Mouse (Mus musculus): ENCODE measurements around the gene Lrch2. TPM values are rescaled to one million over a fixed set of nuclear protein-coding genes. Genes with fewer than 3 reads are reported as not detected.
"Not testable (repeated sequence)": the region's sequence is repeated elsewhere in the genome, so short reads cannot be mapped to it uniquely, and the experiment has no call there.

Gene Lrch2
- 12.7 and 12.9 TPM in 2 replicates for polyA plus RNA-seq (2015; fragmentation: Nextera tagmentation; extraction: Ambion mirVana)

- ATAC-seq (ENCODE audit: low read depth) = peak; percentile 94
- 19% methylated on average over 35 of the region's 50 CpGs for whole genome bisulfite sequencing
- H3K36me3 ChIP-seq = no peaks in the 10 kb centered on the region
Measured at GRCm38 (mm10) chrX:147553421-147554201, at the start of gene Lrch2. Gene Lrch2, minus strand, starts transcription at chrX:147554081.

GRCm38 (mm10) chrX:147540934-147541870, 12.7 kb downstream of the Lrch2 start:
- H3K4me2 ChIP-seq = no peak overlapping the region
- H3K27ac ChIP-seq (replicated peaks) = no peak overlapping the region
- no peaks in the 10 kb centered on the region for H3K36me3 ChIP-seq
- H3K27me3 ChIP-seq = no peaks in the 10 kb centered on the region
- no peak overlapping the region for H3K4me3 ChIP-seq
- no peaks in the 10 kb centered on the region for H3K4me1 ChIP-seq (replicated peaks)
- WGBS = 62% methylated on average over 11 of the region's 11 CpGs
- ATAC-seq (ENCODE audit: low read depth) = 0 out of 2 replicates have a peak, but pooled peaks have one; percentile 19
- no peak overlapping the region for H3K9ac ChIP-seq
- H3K9me3 ChIP-seq = no peaks in the 10 kb centered on the region

More at GRCm38 (mm10) chrX:147553421-147554201, at the start of gene Lrch2:
- Histone ChIP-seq H3K9me3 (no peaks in the 10 kb centered on the region), H3K9ac (peak within 1 kb of the TSS; percentile 82), H3K4me1 (replicated peaks) (peaks cover 11% of the 10 kb centered on the region), H3K4me2 (peak within 1 kb of the TSS; percentile 55), H3K27ac (replicated peaks) (peak within 1 kb of the TSS; percentile 94), H3K4me3 (peak within 1 kb of the TSS; percentile 62), H3K27me3 (no peaks in the 10 kb centered on the region)

DNA sequence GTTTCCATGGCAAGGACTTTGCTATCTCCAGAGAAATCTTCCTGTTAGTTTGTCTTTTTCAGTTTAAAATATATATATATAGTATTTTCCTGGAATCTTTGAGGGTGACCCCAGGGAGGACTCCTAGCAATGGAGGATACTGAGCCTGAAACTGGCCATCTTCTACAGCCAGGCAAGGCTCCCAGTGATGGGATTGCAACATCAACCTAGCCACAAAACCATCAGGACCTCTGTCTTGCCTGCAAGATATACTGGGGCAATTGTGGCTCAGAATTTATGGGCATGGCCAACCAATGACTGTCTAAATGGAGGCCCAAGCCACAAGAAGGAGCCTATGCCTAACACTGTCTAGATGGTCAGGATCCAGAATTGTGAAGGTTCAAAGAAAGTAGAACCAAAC, 15.5 kb downstream of the Lrch2 start:
- no peak overlapping the region for H3K4me3 ChIP-seq
- H3K4me2 ChIP-seq = no peak overlapping the region
- no peak overlapping the region for H3K9ac ChIP-seq
- H3K4me1 ChIP-seq (replicated peaks) = no peaks in the 10 kb centered on the region
- no peaks in the 10 kb centered on the region for H3K9me3 ChIP-seq
- ATAC-seq (ENCODE audit: low read depth) = no peak
- H3K27me3 ChIP-seq = no peaks in the 10 kb centered on the region
- no peak overlapping the region for H3K27ac ChIP-seq (replicated peaks)
- no peaks in the 10 kb centered on the region for H3K36me3 ChIP-seq

GRCm38 (mm10) chrX:147537117-147537516, 16.8 kb downstream of the Lrch2 start:
- not testable (repeated sequence) for H3K4me1 ChIP-seq (replicated peaks); H3K27me3 ChIP-seq; H3K4me3 ChIP-seq; H3K27ac ChIP-seq (replicated peaks); H3K36me3 ChIP-seq; H3K9ac ChIP-seq; H3K4me2 ChIP-seq; H3K9me3 ChIP-seq; ATAC-seq (ENCODE audit: low read depth)
- WGBS = 74% methylated on average over 3 of the region's 3 CpGs

- Histone ChIP-seq H3K36me3 (no peaks in the 10 kb centered on the region), H3K4me3 (no peak overlapping the region), H3K9ac (no peak overlapping the region), H3K9me3 (no peaks in the 10 kb centered on the region), H3K4me2 (no peak overlapping the region), H3K4me1 (replicated peaks) (no peaks in the 10 kb centered on the region), H3K27ac (replicated peaks) (no peak overlapping the region), H3K27me3 (no peaks in the 10 kb centered on the region)
- WGBS = 75% methylated on average over 2 of the region's 2 CpGs
- ATAC-seq (ENCODE audit: low read depth) = no peak
Measured at GRCm38 (mm10) chrX:147535616-147536015, 18.3 kb downstream of the Lrch2 start.

GRCm38 (mm10) chrX:147531675-147532074, 22.2 kb downstream of the Lrch2 start:
- H3K4me3 ChIP-seq = no peak overlapping the region
- no peaks in the 10 kb centered on the region for H3K4me1 ChIP-seq (replicated peaks)
- no peaks in the 10 kb centered on the region for H3K27me3 ChIP-seq
- ATAC-seq (ENCODE audit: low read depth) = no peak
- 46% methylated on average over 4 of the region's 4 CpGs for WGBS
- no peak overlapping the region for H3K4me2 ChIP-seq
- H3K27ac ChIP-seq (replicated peaks) = no peak overlapping the region
- H3K9ac ChIP-seq = no peak overlapping the region
- H3K9me3 ChIP-seq = no peaks in the 10 kb centered on the region
- no peaks in the 10 kb centered on the region for H3K36me3 ChIP-seq

DNA sequence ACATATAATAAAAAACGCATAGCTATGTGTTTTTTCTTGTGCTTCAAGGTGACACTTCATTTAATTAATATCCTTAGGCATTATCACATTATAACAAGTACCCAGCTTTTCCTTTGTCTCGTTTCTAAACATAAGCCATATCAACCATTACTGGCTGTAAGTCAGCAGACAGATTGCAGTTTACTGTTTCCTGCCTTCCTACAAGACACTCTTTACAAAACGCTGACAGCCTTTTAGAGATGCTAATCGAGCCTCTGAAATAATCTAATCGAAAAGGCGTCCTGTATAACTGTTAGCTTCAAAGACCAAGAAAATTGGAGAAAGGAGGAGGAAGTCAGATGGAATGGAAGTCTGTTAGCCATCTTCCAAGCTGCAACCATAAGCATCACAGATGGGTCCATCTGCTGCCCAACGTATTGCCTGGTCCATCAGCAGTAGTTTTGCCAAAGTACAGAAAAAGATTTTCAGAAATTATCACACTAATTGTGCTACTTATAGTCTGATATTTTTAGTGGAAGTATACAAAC, 26.2 kb downstream of the Lrch2 start:
- Histone ChIP-seq H3K9ac (no peak overlapping the region), H3K27ac (replicated peaks) (no peak overlapping the region), H3K4me1 (replicated peaks) (no peaks in the 10 kb centered on the region), H3K36me3 (no peaks in the 10 kb centered on the region), H3K4me3 (no peak overlapping the region), H3K9me3 (no peaks in the 10 kb centered on the region), H3K27me3 (no peaks in the 10 kb centered on the region), H3K4me2 (no peak overlapping the region)
- whole genome bisulfite sequencing = 58% methylated on average over 7 of the region's 7 CpGs
- no peak for ATAC-seq (ENCODE audit: low read depth)

DNA sequence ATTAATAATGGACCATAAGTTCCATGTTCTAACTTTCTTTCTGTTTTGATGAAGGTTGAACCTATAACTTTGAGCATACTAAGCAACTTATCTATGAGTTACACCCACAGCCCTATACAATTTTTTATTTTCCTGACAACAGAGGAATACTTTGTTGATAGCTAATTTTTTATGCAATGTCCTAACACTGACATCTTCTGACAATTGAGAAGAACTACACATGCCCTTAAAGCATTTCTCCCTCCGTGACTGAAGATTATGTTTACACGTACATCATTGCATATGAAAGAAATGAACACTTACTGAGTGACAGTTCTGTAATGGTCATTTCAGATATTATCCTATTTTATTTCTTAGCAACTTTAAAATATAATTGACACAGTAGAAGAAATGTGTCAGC, 64.3 kb downstream of the Lrch2 start:
- H3K36me3 ChIP-seq = no peaks in the 10 kb centered on the region
- no peak overlapping the region for H3K27ac ChIP-seq (replicated peaks)
- 78% methylated on average over 2 of the region's 2 CpGs for WGBS
- no peaks in the 10 kb centered on the region for H3K9me3 ChIP-seq
- H3K4me3 ChIP-seq = no peak overlapping the region
- H3K9ac ChIP-seq = no peak overlapping the region
- H3K4me1 ChIP-seq (replicated peaks) = no peaks in the 10 kb centered on the region
- H3K4me2 ChIP-seq = no peak overlapping the region
- no peaks in the 10 kb centered on the region for H3K27me3 ChIP-seq
- ATAC-seq (ENCODE audit: low read depth) = no peak

DNA sequence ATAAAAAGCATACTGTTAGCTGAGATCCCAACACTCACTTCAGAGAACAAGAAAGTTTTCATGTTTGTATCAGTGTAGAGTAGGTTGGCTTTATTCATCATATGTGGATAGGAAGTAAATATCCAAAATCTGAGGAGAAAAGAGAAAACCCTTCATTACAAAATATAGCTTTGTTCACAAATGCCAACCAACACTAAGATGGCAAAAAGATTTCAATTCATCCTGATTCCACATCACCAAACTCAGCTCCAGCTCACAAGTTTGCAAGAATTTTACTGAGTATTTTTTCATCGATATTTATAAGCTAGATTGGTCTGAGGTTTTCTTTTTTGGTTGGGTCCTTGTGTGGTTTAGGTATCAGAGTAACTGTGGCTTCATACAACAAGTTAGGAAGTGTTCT, 100.3 kb downstream of the Lrch2 start, which contains the start of gene Vmn1r239-ps:
Gene Vmn1r239-ps (minus strand): TSS at position 101 of the 400 bp plus-strand sequence.
- H3K27me3 ChIP-seq; H3K9ac ChIP-seq; ATAC-seq (ENCODE audit: low read depth); H3K9me3 ChIP-seq; H3K4me1 ChIP-seq (replicated peaks); H3K4me3 ChIP-seq; H3K36me3 ChIP-seq; H3K27ac ChIP-seq (replicated peaks); H3K4me2 ChIP-seq: not testable (repeated sequence)
- WGBS = 87% methylated on average over 1 of the region's 1 CpGs

GRCm38 (mm10) chrX:147443386-147443785, 110.5 kb downstream of the Lrch2 start:
- Histone ChIP-seq H3K27ac (replicated peaks) (no peak overlapping the region), H3K36me3 (no peaks in the 10 kb centered on the region), H3K4me3 (no peak overlapping the region), H3K4me2 (no peak overlapping the region), H3K27me3 (no peaks in the 10 kb centered on the region), H3K9me3 (no peaks in the 10 kb centered on the region), H3K4me1 (replicated peaks) (no peaks in the 10 kb centered on the region), H3K9ac (no peak overlapping the region)
- no peak for ATAC-seq (ENCODE audit: low read depth)
- WGBS = 92% methylated on average over 4 of the region's 4 CpGs

DNA sequence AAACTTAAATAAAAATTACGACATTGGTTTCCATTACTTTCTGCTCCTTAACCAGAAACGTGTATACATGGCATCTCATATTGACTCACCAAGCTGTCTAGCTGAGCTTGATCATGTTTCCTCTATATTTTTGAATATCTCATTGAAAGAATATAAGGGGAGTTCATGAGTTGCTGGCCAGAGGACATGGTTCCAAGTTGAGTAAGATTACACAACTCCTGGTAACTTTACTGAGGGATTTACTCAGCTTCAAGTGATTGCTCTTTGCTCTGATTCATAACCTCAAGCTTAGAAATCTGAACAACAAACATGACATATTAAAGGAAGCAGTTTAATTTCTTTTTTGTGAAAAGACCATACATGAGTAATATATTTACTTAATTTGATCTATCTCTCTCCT, 118.5 kb downstream of the Lrch2 start:
- Histone ChIP-seq H3K36me3 (no peaks in the 10 kb centered on the region), H3K4me3 (no peak overlapping the region), H3K27ac (replicated peaks) (no peak overlapping the region), H3K27me3 (no peaks in the 10 kb centered on the region), H3K4me2 (no peak overlapping the region), H3K9ac (no peak overlapping the region), H3K9me3 (no peaks in the 10 kb centered on the region), H3K4me1 (replicated peaks) (no peaks in the 10 kb centered on the region)
- 79% methylated on average over 2 of the region's 2 CpGs for WGBS
- ATAC-seq (ENCODE audit: low read depth) = no peak

DNA sequence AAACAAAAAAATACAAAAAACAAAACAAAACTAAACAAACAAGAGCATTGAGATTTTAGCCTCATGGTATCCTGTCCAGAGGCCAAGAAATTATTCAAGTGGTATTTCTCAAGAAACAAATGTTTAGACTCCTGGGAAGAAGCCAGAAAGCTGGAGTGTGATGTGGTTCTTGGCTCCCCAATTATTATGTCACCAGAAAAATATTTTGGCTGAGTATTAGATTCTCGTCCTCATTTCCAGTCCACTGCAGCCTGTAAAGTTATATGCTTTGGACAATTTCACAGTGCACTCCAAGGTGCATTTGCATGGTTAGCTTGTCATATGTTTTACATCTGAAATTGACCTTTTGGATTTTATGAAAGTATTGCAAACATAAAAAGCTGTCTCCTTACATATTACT, 124.1 kb downstream of the Lrch2 start:
- no peaks in the 10 kb centered on the region for H3K36me3 ChIP-seq
- 68% methylated on average over 1 of the region's 1 CpGs for WGBS
- H3K4me2 ChIP-seq = no peak overlapping the region
- no peak overlapping the region for H3K9ac ChIP-seq
- no peak overlapping the region for H3K4me3 ChIP-seq
- no peaks in the 10 kb centered on the region for H3K9me3 ChIP-seq
- no peak overlapping the region for H3K27ac ChIP-seq (replicated peaks)
- no peaks in the 10 kb centered on the region for H3K27me3 ChIP-seq
- ATAC-seq (ENCODE audit: low read depth) = no peak
- no peaks in the 10 kb centered on the region for H3K4me1 ChIP-seq (replicated peaks)

All from neural tube, embryonic 13.5 days (tissue).